Comparison of ENCODE assay signal across 26 mouse cellular contexts in genomic region chr9:61291646-61292045, GRCm38 (mm10).
"Had no signal": no experiment of that assay in that cellular context is flagged by ENCODE, and none has a peak within 500 bp of the region (broad histone marks: within the 10 kb centered on the region; RNA-seq: fewer than 3 reads in every experiment).

No protein-coding gene starts in this region.

- H3K4me1 ChIP-seq: heart, embryonic 12.5 days; liver, embryonic 15.5 days had no signal

- H3K4me3 ChIP-seq: gastrocnemius, adult 2 months; heart, embryonic 10.5 days; heart, embryonic 12.5 days; hindbrain, embryonic 10.5 days; hindbrain, embryonic 13.5 days; hindbrain, embryonic 15.5 days; kidney, embryonic 15.5 days; layer of hippocampus, adult 2 months; left cerebral cortex, adult 2 months; limb, embryonic 10.5 days; limb, embryonic 12.5 days; liver, embryonic 13.5 days; liver, embryonic 15.5 days had no signal

- DNase-seq: gastrocnemius, adult 2 months; gastrocnemius, postnatal 10 days; gastrocnemius, postnatal 25 days; heart, adult 18-20 months; heart, postnatal 10 days; heart, postnatal 4 days; kidney, adult 11 months; kidney, adult 8-10 months; kidney, postnatal 14 days; kidney, postnatal 36 days; liver; liver, embryonic 13.5 days; liver, postnatal 0 days had no signal

- H3K27ac ChIP-seq: gastrocnemius, adult 2 months; heart, embryonic 10.5 days; hindbrain, embryonic 10.5 days; hindbrain, embryonic 13.5 days; hindbrain, embryonic 15.5 days; hindbrain, postnatal 0 days; kidney, embryonic 15.5 days; kidney, postnatal 0 days; layer of hippocampus, adult 2 months; left cerebral cortex, adult 2 months; limb, embryonic 10.5 days; limb, embryonic 12.5 days; liver, embryonic 13.5 days; liver, embryonic 15.5 days had no signal

- H3K9ac ChIP-seq: heart, embryonic 12.5 days; hindbrain, embryonic 13.5 days; hindbrain, embryonic 15.5 days; kidney, embryonic 15.5 days; limb, embryonic 12.5 days; liver, embryonic 13.5 days; liver, embryonic 15.5 days; liver, postnatal 0 days had no signal

- H3K36me3 ChIP-seq: heart, embryonic 10.5 days; heart, embryonic 12.5 days; hindbrain, embryonic 10.5 days; hindbrain, embryonic 13.5 days; hindbrain, embryonic 15.5 days; kidney, embryonic 15.5 days; limb, embryonic 10.5 days; limb, embryonic 12.5 days; liver, embryonic 13.5 days; liver, embryonic 15.5 days had no signal

- H3K9me3 ChIP-seq: heart, embryonic 10.5 days; heart, embryonic 12.5 days; hindbrain, embryonic 15.5 days; limb, embryonic 10.5 days; liver, embryonic 13.5 days; liver, embryonic 15.5 days had no signal

- H3K27me3 ChIP-seq: hindbrain, embryonic 15.5 days; kidney, embryonic 15.5 days; limb, embryonic 12.5 days; liver, embryonic 15.5 days had no signal
